Comparison of ENCODE assay signal across 10 mouse cellular contexts in genomic region chr9:60920673-60921062, GRCm38 (mm10).
A peak's percentile ranks its signal among the peaks of the same experiment; 100 is the strongest.
DNase-seq lines count a peak whose midpoint lies in the region; ATAC-seq lines count a peak whose summit lies in the region.
"Had no signal": no experiment of that assay in that cellular context is flagged by ENCODE, and none has a peak within 500 bp of the region (broad histone marks: within the 10 kb centered on the region; RNA-seq: fewer than 3 reads in every experiment).

No protein-coding gene starts in this region.

- ATAC-seq in lung, embryonic 15.5 days (ENCODE audit: borderline replicate concordance, extremely low read depth, low FRiP score, low TSS enrichment): no peak; the same call in 1 of the 2 replicates
- peak; percentile 51; the same call in 1 of the 2 replicates for ATAC-seq in forebrain, embryonic 15.5 days (replicated peaks)
- ATAC-seq in stomach, embryonic 15.5 days (ENCODE audit: insufficient read depth, low FRiP score, low read depth): peak; percentile 71
- ATAC-seq in granulocyte monocyte progenitor cell, adult 5-6 weeks (replicated peaks; ENCODE audit: poor library complexity, severe bottlenecking): no peak
- ATAC-seq: Patski had no signal

- H3K36me3 ChIP-seq in lung, embryonic 15.5 days: no peaks in the 10 kb centered on the region
- no peaks in the 10 kb centered on the region for H3K36me3 ChIP-seq in embryonic facial prominence, embryonic 10.5 days (replicated peaks)
- no peaks in the 10 kb centered on the region for H3K36me3 ChIP-seq in forebrain, embryonic 15.5 days
- no peaks in the 10 kb centered on the region for H3K36me3 ChIP-seq in stomach, embryonic 15.5 days

- no peak overlapping the region for H3K4me2 ChIP-seq in lung, embryonic 15.5 days
- no peak overlapping the region for H3K4me2 ChIP-seq in forebrain, embryonic 15.5 days (replicated peaks)
- peak overlapping the region; percentile 5; the same call in 1 of the 2 replicates for H3K4me2 ChIP-seq in stomach, embryonic 15.5 days

- H3K9ac ChIP-seq in lung, embryonic 15.5 days: no peak overlapping the region
- no peak overlapping the region for H3K9ac ChIP-seq in forebrain, embryonic 15.5 days (replicated peaks)
- H3K9ac ChIP-seq in stomach, embryonic 15.5 days: no peak overlapping the region

- intact Hi-C loops in heart, postnatal 36 days (cut with DNase I): no loop called here

- H3K27me3 ChIP-seq in lung, embryonic 15.5 days: no peaks in the 10 kb centered on the region
- 0 out of 2 replicates have a peak, but pooled peaks cover 10% of the 10 kb centered on the region for H3K27me3 ChIP-seq in embryonic facial prominence, embryonic 10.5 days (replicated peaks; ENCODE audit: low read depth, poor library complexity, severe bottlenecking)
- H3K27me3 ChIP-seq in forebrain, embryonic 15.5 days: no peaks in the 10 kb centered on the region
- no peaks in the 10 kb centered on the region for H3K27me3 ChIP-seq in stomach, embryonic 15.5 days (replicated peaks)
- H3K27me3 ChIP-seq: Patski had no signal

- DNase-seq in lung, postnatal 25 days (ENCODE audit: low spot score): no peak
- DNase-seq in embryonic facial prominence, embryonic 10.5 days (ENCODE audit: low spot score): no peak
- no peak for DNase-seq in right cerebral cortex, postnatal 4 days
- DNase-seq in heart, postnatal 36 days: no peak
- DNase-seq: cerebellum, adult 11 months had no signal

- no peak overlapping the region for H3K4me3 ChIP-seq in lung, embryonic 15.5 days
- H3K4me3 ChIP-seq in embryonic facial prominence, embryonic 10.5 days: no peak overlapping the region
- no peak overlapping the region for H3K4me3 ChIP-seq in forebrain, embryonic 15.5 days
- no peak overlapping the region for H3K4me3 ChIP-seq in stomach, embryonic 15.5 days (replicated peaks)

- WGBS in lung, embryonic 15.5 days: 16% methylated on average over 10 of the region's 10 CpGs
- WGBS in embryonic facial prominence, embryonic 10.5 days: 70% methylated on average over 10 of the region's 10 CpGs
- 31% methylated on average over 10 of the region's 10 CpGs for WGBS in forebrain, embryonic 15.5 days
- WGBS in stomach, embryonic 15.5 days: 31% methylated on average over 10 of the region's 10 CpGs

- H3K9me3 ChIP-seq in lung, embryonic 15.5 days: no peaks in the 10 kb centered on the region
- no peaks in the 10 kb centered on the region for H3K9me3 ChIP-seq in embryonic facial prominence, embryonic 10.5 days
- H3K9me3 ChIP-seq in forebrain, embryonic 15.5 days: no peaks in the 10 kb centered on the region
- H3K9me3 ChIP-seq in stomach, embryonic 15.5 days: no peaks in the 10 kb centered on the region

- H3K4me1 ChIP-seq in lung, embryonic 15.5 days: peaks cover 22% of the 10 kb centered on the region
- peaks cover 27% of the 10 kb centered on the region for H3K4me1 ChIP-seq in embryonic facial prominence, embryonic 10.5 days
- peaks cover 18% of the 10 kb centered on the region for H3K4me1 ChIP-seq in forebrain, embryonic 15.5 days
- peaks cover 14% of the 10 kb centered on the region; the same call in 1 of the 2 replicates for H3K4me1 ChIP-seq in stomach, embryonic 15.5 days

- H3K27ac ChIP-seq in lung, embryonic 15.5 days: peak overlapping the region; percentile 56
- H3K27ac ChIP-seq in embryonic facial prominence, embryonic 10.5 days (replicated peaks): peak overlapping the region; percentile 27
- peak overlapping the region; percentile 42; the same call in 1 of the 2 replicates for H3K27ac ChIP-seq in forebrain, embryonic 15.5 days (replicated peaks)
- H3K27ac ChIP-seq in stomach, embryonic 15.5 days: peak overlapping the region; percentile 65

Comparison
In these comparisons a context has a peak if more than half of its experiments do, and no peak if none do; other contexts are left out.
1. ATAC-seq: peak in forebrain, embryonic 15.5 days (single experiment) and stomach, embryonic 15.5 days (single experiment); none in lung, embryonic 15.5 days (single experiment) and granulocyte monocyte progenitor cell, adult 5-6 weeks (single experiment).
2. Peak in every context shown above with its lines, with median percentiles within 50 percentile points of each other: H3K27ac ChIP-seq.